Mouse (Mus musculus): ENCODE results near the gene Tbxas1.

Gene Tbxas1

DNA sequence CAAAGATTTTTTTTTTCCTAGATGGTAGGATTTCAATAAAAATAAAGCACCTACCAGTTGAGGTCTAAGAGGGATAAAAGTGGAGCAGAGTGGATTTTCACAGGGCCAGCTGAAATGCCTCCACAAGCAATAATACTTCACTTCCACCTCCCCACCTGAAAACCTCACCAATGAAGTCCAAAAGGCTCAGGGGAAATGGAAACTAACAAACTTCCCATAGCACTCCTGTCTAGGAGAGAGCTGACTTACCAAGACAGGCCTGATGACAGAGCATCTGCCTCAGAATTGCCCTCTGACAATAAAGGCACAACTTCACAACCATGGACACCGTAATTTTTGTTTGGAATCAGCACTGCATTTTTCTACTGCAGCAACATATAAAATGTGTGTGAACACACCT, 15.4 kb upstream of the Tbxas1 start:
- no peak for DNase-seq

DNA sequence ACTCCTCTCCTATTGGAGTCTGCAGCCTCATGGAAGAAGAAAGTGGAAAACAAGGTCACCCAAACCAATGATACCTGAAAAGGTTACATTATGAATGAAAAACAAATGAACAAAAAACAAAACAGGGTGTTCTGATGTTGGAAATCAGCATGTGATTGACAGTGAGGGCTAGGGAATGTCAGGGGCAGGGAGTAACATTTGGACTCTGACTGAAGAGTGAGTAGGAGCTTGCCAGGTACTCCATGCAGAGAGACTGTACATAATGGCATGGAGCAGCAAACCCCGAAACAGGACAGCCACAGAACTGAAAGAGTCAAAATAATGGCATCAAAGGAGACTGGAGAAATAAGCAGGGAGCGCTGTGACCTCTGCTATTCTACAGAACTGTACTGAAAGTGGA, 14.9 kb upstream of the Tbxas1 start:
- peak in 1 of 2 experiments; percentile 1 for DNase-seq

DNA sequence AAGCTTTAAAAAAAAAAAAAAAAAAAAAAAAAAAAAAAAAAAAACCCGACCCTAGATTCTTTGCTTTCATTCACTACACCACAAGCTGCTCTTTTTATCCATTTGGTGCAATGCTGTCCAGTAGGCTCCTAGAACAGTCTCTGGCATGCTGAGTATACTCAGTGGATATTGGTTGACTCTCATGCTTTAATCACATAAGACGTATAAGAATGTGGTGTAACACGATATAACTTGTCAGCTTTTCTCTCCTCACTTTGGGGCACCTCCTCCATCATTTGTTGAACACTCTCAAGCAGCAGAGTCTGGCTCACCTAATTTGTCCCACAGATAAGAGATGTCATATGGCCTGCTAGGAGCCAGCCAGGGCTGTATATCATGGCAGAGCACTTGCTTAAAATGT, 11.6 kb upstream of the Tbxas1 start:
- DNase-seq: no peak

DNA sequence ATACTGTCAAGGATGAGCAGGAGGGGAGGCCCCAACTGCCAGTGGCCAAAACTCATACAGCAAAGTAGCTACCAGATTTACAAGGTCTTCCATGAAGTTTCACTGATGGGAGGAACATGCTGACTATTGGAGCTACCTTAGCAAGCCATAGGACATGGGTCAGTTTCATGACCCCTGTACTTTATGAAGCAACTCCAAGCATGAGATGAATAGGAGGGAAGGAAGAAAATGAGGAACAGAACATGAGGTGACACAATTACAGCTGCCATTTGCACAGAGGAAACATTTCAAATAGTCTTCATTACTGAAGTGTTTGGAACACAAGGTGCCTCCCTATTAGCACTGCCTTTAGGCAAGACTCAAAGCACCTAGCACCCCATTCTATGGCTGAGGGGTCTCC, 9.4 kb upstream of the Tbxas1 start:
- DNase-seq: no peak

DNA sequence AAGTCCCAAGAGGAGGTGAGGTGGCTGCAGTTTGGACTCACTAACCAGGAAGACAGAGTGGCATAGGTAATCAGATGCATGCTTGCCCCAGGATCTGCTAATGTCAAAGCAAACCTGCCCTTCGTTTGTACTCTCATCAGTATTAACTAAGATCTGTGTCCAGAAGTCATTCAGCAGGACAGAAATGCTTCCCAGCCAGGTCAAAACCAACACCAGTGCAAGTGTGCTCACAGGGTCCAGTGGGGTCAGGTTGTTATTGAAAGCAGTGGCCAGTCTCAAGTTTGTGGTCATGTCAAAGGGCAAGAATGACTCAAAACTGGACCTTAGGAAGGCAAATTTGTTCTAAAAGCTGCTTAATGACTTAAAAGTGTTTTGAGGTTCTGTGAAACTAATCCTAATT, 8.8 kb upstream of the Tbxas1 start:
- no peak for DNase-seq

DNA sequence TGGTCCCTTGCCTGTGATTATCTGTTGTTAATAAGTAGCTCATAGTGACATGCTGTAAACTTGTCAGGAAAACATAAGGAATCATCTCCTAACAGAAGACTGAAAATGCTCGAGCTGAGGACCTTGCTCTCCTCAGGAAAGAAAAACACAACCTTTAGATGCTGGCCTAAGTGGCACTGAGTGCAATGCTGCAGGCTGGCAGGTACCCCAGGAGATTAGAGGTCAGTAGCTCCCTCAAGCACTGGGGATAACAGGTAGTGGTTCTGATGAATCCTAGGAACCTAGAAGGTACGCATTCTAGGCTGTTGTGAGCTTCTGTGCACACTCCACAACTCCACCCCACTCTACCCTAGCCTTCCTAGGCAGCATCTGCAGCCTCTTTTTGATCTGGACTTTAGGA, 8.4 kb upstream of the Tbxas1 start:
- DNase-seq: no peak

DNA sequence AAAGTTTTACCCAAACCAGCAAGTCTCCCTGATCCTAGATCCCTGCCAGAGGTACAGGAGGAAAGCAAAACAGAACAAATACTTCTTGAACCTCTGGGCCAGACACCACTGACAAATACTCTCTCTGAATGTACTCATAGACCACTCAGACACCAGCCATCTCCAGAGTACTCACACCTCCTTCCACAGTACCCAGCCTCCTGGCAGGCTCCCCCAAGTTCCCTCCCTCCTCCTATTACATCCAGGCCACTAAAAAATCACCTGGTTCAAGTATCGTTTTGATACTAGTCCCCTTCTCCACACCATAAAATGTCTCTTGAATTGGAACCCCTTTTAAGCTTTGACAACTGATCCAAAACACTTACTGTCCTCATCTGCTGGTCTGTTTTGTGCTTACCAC, 7.9 kb upstream of the Tbxas1 start:
- no peak for DNase-seq

DNA sequence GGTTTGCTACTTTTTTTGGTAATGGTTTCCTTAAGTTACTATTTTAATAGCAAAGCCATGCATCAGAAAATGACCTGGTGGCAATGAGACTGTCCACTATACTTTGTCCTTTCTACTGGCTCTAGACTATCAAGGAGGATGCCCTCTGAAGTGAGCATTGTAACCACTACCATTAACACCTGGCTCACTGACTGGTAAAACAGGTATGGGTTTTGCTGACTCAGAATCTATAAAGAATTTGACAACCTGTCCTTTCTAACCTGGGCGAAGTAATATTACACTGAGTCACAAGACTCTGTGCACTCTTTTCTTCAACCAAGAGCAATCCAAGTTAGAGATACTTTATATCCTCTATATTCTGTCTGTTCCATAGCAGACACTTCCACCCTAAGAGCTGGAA, 6.2 kb upstream of the Tbxas1 start:
- DNase-seq: no peak

DNA sequence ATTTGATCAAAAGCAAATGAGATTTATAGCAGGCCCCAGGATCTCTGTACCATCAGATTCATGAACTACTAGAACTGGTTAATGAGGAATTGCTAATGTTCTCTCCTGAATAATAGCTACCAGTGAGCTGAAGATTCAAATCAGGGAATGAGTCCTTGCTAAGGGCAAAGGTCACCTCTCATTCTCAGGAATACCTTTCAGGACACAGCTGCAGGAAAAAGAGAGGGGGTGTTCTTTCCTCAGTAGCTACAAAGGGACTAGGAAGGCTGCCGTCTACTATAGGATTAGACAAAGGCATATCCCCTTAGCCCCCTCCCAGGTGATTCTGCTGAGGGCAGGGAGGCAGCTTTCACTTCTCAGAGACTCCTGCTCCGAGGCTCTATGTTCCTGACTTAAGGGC, 5.1 kb upstream of the Tbxas1 start:
- no peak for DNase-seq

DNA sequence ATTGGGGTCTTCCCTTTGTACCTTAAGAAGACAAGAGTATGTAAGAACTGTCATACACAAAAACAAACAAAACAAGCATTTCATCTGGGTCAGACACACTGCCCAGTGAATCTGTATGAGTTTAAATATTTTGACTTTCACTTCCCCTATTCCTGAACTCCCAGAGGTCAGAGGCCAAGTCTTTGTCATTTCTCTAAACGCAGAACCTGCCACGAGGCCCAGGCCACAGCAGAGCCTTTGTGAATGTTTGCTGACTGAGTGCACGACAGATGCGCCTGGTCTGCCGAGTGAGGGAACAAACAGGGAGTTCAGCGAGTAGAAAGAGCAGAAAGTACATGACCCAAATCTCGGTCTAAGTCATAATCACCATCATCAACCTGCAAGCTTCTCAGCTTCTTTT, 4.2 kb upstream of the Tbxas1 start:
- DNase-seq: no peak

DNA sequence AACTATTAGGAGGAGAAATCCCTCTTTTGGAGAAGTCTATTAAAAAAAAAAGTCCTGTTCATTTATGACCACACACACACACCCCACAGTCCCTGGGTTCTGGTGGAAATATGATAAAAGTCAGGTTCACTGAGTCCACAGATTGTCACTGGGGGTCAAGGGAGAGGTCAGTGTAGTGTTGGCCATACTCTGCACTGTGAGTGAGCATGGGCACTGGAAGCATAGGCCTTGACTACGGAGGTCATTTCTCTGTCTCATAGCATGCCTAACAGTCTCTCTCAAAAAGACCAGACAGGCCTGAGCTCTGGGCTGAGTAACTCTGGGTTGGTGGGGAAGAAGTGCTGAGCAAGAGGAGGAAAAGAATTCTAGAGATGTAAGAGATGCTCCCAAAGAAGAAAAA, 1.9 kb upstream of the Tbxas1 start:
- no peak for DNase-seq

DNA sequence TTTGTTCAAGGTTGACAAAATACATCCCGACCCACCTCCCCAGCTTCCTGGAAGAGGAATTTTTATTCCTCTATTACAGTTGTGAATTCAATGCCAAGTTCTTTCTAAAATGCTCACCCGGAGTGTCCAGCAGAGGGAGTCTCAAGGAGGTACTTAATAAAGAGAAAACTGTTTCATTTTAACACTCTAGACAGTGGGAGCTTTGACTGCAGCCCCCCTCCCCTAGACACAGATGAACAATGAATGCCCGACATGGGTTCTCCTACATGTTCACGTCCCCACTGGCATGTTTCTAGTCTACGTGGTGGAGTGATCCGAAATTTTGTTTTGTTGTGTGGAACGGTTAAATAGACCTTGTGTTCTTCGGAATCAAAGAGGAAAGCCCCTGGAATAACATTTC, 1.2 kb upstream of the Tbxas1 start:
- DNase-seq: peak; percentile 64 to 76

DNA sequence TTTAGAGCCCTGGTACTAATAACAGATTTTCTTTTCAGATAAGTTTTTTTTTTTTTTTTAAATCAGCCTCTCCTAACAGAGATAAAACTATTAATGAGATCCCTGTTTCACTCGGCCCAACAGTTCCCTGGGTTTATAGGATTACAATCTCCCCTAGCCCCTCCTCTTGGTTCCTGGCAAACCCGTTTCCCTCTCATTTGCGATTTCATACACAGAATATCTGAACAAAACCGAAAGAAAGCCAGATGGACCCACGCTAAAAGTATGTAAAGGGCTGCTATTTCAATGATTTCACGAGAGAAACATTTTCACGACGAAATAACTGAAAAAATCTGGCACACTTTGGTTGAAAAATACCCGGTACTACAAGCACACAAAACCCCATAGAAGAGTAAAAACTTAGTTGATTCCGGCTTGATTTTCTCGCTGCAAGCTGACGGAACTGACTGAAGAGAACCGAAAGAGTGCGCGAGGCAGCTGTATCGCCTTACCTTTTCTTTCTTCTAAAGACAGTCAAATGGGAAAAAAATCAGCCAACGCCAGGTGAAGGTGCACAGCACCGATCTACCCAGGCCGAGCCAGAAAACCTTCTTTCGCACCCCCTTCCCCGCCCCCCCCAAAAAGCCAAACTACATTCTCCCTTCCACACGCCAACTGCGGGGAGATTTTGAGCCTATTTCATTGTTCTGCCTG, 493 bp upstream of the Tbxas1 start:
- DNase-seq: peak in 1 of 2 experiments; percentile 31

DNA sequence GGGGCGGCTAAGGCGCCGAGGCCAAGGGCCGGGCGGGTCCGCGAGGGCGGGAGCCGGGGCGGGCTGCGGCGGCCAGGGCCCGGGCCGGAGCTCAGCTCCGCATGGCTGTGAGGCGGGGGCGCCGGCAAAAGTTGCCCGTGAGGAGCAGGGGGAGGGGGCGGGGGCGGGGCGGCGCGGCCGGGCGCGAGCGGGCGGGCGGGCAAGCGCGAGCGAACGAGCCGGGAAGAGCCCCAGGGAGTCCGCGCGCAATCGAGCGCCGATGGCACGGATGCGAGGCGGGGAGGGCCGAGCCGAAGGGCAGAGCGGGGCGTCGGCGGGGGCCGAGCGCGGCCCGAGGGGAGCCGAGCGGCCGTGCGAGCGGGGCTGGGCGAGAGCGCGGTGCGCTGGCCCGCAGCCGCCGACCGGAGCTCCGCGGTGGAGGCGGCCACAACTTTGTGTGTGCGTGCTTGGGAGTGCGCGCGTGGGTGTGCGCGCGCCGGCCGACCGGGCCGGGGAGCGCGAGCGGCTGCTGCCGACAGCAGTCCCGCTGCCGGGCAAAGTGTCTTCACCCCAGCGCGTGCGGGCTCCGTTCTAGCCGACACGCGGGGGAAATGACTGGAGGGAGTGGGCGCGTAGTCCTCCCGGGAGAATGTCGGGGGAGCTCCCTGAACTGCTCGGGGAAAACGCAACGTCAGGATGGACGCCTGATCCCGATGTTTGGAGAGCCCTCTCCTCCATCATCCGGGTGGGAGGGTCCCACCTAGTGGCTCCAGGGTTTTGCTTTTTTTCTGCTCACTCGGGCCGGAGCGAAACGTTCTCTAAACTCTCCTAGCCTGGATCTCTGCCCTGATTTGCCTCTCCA, 1.1 kb downstream of the Tbxas1 start, which contains the start of gene Hipk2:
Gene Hipk2 (minus strand): TSS at position 95 of the 841 bp plus-strand sequence.
- peak; percentile 83 to 87 for DNase-seq

DNA sequence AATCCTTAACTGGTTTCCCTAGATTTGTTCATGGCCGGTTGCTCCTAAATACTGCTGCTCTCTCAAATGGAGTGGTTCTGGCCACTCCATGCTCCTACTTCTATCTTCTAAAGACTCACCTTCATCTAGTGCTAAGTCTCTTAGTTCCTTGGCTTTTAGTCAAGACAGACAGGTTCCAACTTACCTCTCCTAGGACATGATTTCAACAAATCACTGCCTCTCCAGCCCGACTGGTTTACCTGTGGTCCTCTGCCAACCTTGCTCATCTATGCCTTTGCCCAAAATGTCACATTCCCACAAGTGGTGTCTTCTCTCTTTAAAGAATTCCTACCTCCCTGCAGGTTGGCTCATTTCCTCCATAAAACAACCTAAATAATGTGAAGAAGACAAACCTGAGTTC, 2.5 kb downstream of the Tbxas1 start:
- DNase-seq: no peak

DNA sequence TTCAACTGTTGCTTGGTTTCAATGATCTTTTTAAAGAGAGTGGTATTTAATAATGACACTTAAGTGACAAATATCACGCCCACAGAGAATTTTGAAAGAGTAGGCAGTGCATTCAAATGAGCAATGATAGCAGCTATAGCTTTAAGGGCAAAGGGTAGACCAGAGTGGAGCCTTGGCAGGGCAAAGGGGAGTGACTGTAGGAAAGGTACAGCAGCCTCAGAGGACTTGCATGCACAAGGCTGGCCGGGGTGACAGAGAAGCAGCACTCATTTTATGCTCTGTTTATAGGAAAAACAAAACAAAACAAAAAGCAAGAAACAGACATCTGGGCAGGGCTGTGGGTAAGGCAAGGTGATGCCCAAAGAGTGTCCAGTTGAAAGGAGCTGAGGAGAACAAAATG, 6.3 kb downstream of the Tbxas1 start:
- DNase-seq: no peak

DNA sequence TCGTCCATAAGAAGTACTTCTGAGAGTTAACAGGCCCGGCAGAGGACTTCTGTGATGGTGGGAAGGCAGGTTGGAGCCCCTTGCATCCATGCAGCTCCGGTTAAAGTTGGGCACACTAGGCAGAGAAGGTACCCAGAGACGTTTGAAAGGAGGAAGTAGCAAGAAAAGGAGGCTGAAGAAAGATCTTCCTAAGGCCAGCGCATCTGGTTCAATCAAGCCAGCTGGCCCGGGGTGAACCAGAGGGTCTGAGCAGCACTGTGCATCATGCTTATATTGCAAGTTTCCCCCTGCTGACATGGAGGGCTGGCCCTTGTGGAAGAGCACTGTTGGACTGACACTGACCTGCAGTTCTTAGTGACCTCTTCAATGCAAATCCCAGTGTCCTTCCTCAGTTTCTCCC, 6.8 kb downstream of the Tbxas1 start:
- DNase-seq: no peak

DNA sequence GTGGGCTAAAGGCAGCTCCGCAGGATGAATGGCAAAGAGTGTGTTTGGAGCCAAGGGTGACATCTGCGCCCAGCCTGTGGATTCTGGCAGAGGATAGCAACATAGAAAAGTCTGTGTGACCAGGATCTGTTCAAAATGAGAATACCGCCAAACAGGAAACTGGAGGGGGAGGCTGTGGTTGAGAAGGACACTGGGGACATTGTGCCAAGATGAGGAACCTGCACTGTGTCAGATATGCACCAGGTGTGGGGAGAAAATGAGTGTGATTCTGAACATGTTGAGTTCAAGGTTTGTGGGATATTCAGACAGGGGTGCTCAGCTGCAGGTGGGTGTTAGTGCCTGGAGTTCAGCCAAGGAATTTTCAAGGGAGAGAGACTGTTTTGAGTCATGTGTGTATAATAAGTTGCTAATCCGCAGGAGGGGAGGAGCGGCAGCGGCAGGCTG, 7.5 kb downstream of the Tbxas1 start:
- peak; percentile 61 to 72 for DNase-seq

DNA sequence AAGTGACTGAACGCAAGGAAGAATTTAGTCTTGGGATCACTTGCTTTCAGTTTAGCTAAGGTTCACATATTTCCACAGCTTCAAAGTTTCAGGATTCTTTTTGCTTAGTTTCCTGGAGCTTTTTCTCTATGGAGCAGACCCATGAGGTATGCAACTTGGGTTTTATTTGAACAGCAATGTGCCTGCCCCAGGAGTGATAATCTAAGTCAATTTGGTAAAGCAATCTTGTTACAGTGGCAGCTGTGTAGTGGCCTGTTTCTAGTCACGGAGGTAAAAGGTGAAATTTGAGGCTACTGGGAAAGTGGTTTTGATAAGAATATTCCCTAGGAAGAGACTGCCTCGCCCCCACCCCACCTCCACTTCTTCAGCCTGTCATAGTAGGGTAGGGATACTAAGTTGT, 9.3 kb downstream of the Tbxas1 start:
- DNase-seq: no peak

DNA sequence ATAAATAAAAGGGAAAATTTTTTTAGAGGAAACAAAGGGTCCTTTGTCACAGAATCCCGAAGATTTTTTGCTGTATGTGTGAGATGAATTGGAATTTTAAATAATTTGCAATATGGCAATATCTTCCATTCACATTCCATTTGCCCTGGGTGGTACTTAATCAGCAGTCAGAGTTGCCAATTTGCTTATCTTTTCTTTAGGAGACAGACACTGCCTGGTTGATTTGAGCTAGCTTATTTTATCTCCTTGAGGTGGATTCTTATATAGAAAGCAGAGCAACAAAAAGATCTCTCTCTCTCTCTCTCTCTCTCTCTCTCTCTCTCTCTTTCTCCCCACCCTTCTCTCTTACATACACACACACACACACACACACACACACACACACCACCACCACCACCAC, 9.9 kb downstream of the Tbxas1 start:
- no peak for DNase-seq

DNA sequence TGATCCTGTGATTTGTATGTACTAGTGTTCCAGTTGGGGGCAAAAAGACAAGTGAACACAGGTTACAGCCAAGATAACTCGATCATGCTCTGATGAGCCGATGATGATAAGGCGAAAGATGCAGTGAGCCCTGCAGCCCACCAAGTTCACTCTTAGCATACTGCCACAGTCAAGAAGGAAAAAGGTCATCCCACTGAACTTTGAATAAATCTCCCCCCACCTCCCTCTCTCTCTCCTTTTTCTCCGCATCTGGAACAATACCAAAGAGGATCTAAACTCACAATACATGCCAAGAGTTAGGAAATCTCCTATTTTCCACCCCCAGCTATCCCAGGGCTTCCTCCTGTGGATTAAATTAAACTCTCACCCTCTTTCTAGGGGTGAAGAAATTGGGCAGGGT, 12.2 kb downstream of the Tbxas1 start:
- DNase-seq: no peak

DNA sequence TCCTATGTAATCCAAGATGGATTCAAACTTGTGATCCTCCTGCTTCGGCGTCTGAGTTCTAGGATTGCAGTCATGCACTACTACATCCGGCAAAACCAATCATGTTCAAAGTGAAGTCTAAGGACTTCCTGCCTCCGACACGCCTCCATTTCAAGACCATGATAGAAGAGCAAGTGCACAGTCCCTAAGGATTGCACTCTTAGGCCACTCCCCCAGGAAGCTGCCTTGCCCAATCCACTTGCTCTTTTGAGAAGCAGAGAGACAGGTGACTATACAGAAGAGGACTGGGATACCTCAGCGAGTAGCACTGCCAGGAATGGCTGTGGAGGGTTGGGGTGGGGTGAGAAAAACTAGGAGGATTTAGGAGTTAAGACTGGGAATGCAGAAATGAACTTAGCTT, 14.0 kb downstream of the Tbxas1 start:
- no peak for DNase-seq

DNA sequence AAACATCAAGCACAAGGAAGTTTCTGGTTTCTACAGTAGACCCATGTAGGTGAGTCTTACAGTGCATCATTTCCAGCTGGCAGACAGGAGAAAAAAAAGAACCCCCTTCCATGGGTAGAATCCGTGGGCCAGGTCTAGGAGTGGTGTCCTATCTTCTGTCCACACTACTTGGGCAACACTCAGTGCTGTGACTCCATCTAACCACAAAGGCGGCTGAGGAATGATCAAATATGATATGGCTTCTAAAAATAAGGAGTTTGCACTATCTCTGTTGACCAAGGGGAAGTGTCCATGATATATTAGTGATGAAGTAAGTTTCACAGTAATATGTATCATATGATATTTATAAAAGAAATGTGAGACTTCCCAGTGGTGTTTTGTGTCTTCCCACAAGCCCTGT, 16.8 kb downstream of the Tbxas1 start:
- DNase-seq: no peak

DNA sequence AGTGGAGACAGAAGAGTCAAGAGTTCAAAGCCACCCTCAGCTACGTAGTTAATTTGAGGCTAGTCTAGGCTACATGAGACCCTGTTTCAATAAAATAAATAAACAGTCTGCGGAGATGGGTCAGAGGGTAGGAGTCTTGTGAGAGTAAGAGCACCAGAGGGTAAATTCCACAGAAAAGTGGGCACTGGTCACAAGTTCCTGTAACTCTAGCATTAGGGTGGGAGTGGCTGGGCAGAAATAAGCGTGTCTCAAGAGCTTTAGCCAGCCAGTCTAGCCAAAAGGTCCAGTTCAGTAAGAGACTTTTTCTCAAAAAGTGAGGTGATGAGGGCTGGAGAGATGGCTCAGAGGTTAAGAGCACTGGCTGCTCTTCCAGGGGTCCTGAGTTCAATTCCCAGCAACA, 18.4 kb downstream of the Tbxas1 start:
- DNase-seq: no peak

DNA sequence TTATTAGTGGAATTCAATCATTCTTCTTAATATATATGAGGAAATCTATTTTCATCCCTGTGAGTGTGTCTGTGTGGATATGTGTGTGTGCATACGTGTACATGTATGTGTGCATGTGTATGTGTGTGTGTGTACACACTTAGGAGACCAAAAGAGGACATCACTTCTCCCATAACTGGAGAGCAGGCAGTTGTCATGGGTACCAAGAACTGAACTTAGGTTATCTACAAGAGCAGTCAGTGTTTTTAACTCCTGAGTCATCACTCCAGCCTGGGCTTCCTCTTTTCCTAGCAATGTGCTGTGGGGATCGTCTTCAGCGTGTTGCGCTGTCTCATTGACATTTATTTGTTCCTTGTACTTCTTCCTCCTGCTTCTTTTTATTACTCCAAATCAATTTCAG, 24.9 kb downstream of the Tbxas1 start:
- no peak for DNase-seq

Data from cerebellum, postnatal 25 days (tissue).